Mouse (Mus musculus): ENCODE measurements at regions not wholly inside any gene's neighbourhood (a gene's known extent, or its start where the extent isn't known, plus 50 kb on each side); places are given as distances from the start of the nearest gene placed in this dataset.

DNA sequence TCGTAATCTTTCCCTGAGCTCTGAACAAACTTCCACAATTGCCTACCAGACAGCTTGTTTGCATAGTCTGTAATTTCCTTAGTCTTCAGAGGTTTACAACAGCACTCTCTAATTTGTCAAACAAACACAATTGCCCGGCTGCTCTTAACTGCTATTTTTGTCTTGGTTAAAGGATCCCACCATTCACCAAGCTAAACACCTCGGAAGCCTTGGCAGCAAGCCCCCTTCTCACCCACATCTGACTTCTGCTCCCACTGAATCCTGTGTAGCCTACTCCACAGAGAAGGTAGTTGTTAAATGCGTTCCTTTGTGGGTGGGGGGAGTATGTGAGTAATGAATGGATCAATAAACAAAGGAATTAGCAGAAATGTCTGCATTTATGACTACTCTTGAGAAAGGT is 59.8 kb upstream of the Rspo3 start:
- no peak for DNase-seq

GRCm38 (mm10) chr10:29594969-29595368 is 59.3 kb upstream of the Rspo3 start:
- DNase-seq: no peak

DNA sequence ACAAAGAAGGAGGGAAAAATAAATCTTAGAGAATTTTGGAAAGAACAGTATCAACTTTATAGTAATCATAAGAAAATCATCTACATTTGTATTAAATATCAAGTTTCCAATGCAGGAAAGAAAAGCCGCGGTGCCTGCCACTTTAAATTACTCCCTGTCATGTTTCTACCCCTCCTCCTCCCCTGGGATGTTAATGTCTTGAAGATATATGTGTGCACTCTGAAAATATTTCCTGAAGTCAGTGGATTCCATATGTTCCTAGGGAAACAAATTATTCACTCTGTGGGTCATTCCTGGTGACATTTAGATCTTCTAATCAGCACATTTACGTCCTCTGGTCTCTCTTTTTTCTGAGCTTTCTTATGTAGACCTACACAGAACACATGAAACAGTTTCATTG is 57.2 kb upstream of the Rspo3 start:
- no peak for DNase-seq

- DNase-seq: no peak
Observed at GRCm38 (mm10) chr10:29590187-29590586, 54.5 kb upstream of the Rspo3 start.

DNA sequence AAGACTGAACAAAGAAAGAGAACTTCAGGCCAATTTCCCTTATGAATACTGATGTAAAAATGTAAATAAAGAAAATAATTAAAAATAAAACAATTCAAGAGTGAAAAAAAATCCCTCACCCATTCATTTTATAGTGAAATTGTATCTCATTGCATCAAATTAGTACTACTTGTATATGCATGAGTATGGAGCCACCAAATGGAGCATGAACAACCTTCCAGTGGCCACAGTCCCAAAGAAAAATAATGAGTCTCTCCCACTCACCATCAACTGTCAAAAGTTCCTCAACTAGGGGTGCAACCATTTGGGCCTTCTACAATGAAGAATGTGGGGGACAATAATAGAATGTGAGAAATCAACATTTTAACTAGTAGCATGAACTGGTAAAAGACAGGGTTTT is 54.1 kb upstream of the Rspo3 start:
- no peak for DNase-seq

Measured in right cerebral cortex, postnatal 25 days (tissue).